Mouse (Mus musculus): ENCODE data around the gene Hes6. TPM values are rescaled to one million over a fixed set of nuclear protein-coding genes. Genes with fewer than 3 reads are reported as not detected.

The Hes6 gene
- polyA plus RNA-seq, 2 experiments: 82.8 to 91.0 TPM

DNA sequence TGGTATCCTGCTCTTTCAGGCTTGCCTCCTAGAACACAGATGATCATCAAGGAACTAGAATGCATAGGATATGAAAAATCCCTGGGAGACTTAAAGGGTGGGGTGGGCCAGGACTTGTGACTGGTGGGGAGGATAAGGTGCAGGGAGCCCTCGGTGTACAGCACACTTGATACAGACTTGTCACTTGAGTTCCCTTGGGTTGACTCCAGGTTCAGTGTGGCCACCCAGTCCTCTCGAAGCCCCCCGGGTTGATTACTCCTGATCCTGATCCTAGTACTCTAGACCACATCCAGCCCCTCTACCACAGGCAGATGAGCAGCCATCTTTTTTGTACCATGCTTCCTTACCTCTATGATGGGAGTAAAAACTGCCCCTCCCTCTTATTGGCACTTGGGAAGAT lies 41.1 kb upstream of the Hes6 start:
- no peak for DNase-seq (ENCODE audit: low spot score)
- H3K36me3 ChIP-seq (ENCODE audit: control insufficient read depth, insufficient read depth, low read length): no peaks in the 10 kb centered on the region
- no peak for TF ChIP-seq POLR2A (IDR thresholded peaks at IDR 0.05; ENCODE audit: borderline replicate concordance, extremely low read depth, insufficient read depth, insufficient read length)
- H3K9me3 ChIP-seq (ENCODE audit: control insufficient read depth, low read length): no peaks in the 10 kb centered on the region
- no peak overlapping the region for H3K9ac ChIP-seq (ENCODE audit: low read depth, low read length, severe bottlenecking)
- no peak for ATAC-seq (ENCODE audit: low FRiP score, low read depth)
- no peak overlapping the region for H3K27ac ChIP-seq (replicated peaks; ENCODE audit: low read depth, low read length)
- WGBS: 91% methylated on average over 3 of the region's 3 CpGs
- H3K4me3 ChIP-seq (replicated peaks; ENCODE audit: low read length): no peak overlapping the region
- no peak overlapping the region for H3K4me2 ChIP-seq (replicated peaks; ENCODE audit: low read depth, low read length, severe bottlenecking)
- peaks cover 32% of the 10 kb centered on the region for H3K4me1 ChIP-seq (ENCODE audit: control insufficient read depth, insufficient read depth, low read length)
- H3K27me3 ChIP-seq (ENCODE audit: control insufficient read depth, insufficient read depth, low read length): no peaks in the 10 kb centered on the region

DNA sequence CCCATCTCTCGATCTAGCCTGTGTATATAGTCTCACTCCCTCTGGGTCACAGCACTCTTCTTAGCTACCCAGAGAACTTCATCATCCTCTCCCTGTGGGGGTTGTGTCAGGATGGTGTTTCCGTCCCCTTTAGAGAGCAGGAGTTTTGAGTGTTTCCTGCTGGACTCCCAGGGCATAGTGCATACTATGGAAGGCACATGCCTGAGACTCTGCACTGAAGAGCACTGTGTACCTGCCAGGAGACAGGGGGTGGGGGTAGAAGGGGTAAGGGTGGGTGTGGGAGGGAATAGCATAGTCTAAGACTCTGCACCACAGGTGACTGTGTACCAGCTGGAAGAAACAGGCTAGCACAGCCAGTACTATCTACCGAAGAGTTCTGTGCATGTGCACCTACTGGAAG lies 40.5 kb upstream of the Hes6 start:
- no peak overlapping the region for H3K9ac ChIP-seq (ENCODE audit: low read depth, low read length, severe bottlenecking)
- no peak overlapping the region for H3K4me3 ChIP-seq (replicated peaks; ENCODE audit: low read length)
- H3K36me3 ChIP-seq (ENCODE audit: control insufficient read depth, insufficient read depth, low read length): no peaks in the 10 kb centered on the region
- WGBS: 86% methylated on average over 3 of the region's 3 CpGs
- H3K27me3 ChIP-seq (ENCODE audit: control insufficient read depth, insufficient read depth, low read length): no peaks in the 10 kb centered on the region
- H3K4me2 ChIP-seq (replicated peaks; ENCODE audit: low read depth, low read length, severe bottlenecking): no peak overlapping the region
- no peak overlapping the region for H3K27ac ChIP-seq (replicated peaks; ENCODE audit: low read depth, low read length)
- no peaks in the 10 kb centered on the region for H3K9me3 ChIP-seq (ENCODE audit: control insufficient read depth, low read length)
- no peak for DNase-seq (ENCODE audit: low spot score)
- no peak for TF ChIP-seq POLR2A (IDR thresholded peaks at IDR 0.05; ENCODE audit: borderline replicate concordance, extremely low read depth, insufficient read depth, insufficient read length)
- ATAC-seq (ENCODE audit: low FRiP score, low read depth): no peak
- H3K4me1 ChIP-seq (ENCODE audit: control insufficient read depth, insufficient read depth, low read length): peaks cover 29% of the 10 kb centered on the region

GRCm38 (mm10) chr1:91453932-91454331 lies 40.1 kb upstream of the Hes6 start:
- DNase-seq (ENCODE audit: low spot score) (no peak), ATAC-seq (ENCODE audit: low FRiP score, low read depth) (no peak)
- peaks cover 29% of the 10 kb centered on the region for H3K4me1 ChIP-seq (ENCODE audit: control insufficient read depth, insufficient read depth, low read length)
- no peaks in the 10 kb centered on the region for H3K9me3 ChIP-seq (ENCODE audit: control insufficient read depth, low read length)
- H3K27me3 ChIP-seq (ENCODE audit: control insufficient read depth, insufficient read depth, low read length): no peaks in the 10 kb centered on the region
- no peak overlapping the region for H3K4me3 ChIP-seq (replicated peaks; ENCODE audit: low read length)
- H3K4me2 ChIP-seq (replicated peaks; ENCODE audit: low read depth, low read length, severe bottlenecking): no peak overlapping the region
- no peak for TF ChIP-seq POLR2A (IDR thresholded peaks at IDR 0.05; ENCODE audit: borderline replicate concordance, extremely low read depth, insufficient read depth, insufficient read length)
- no peak overlapping the region for H3K27ac ChIP-seq (replicated peaks; ENCODE audit: low read depth, low read length)
- no peak overlapping the region for H3K9ac ChIP-seq (ENCODE audit: low read depth, low read length, severe bottlenecking)
- WGBS: 83% methylated on average over 9 of the region's 9 CpGs
- H3K36me3 ChIP-seq (ENCODE audit: control insufficient read depth, insufficient read depth, low read length): no peaks in the 10 kb centered on the region

- no peaks in the 10 kb centered on the region for H3K27me3 ChIP-seq (ENCODE audit: control insufficient read depth, insufficient read depth, low read length)
- H3K27ac ChIP-seq (replicated peaks; ENCODE audit: low read depth, low read length): no peak overlapping the region
- ATAC-seq (ENCODE audit: low FRiP score, low read depth) (no peak), DNase-seq (ENCODE audit: low spot score) (no peak)
- H3K9ac ChIP-seq (ENCODE audit: low read depth, low read length, severe bottlenecking): no peak overlapping the region
- H3K36me3 ChIP-seq (ENCODE audit: control insufficient read depth, insufficient read depth, low read length): peaks cover 15% of the 10 kb centered on the region
- H3K4me3 ChIP-seq (replicated peaks; ENCODE audit: low read length): no peak overlapping the region
- TF ChIP-seq POLR2A (IDR thresholded peaks at IDR 0.05; ENCODE audit: borderline replicate concordance, extremely low read depth, insufficient read depth, insufficient read length): no peak
- peaks cover 6% of the 10 kb centered on the region; the same call in 1 of the 2 replicates for H3K9me3 ChIP-seq (ENCODE audit: control insufficient read depth, low read length)
- no peak overlapping the region for H3K4me2 ChIP-seq (replicated peaks; ENCODE audit: low read depth, low read length, severe bottlenecking)
- 49% methylated on average over 5 of the region's 5 CpGs for WGBS
- peaks cover 13% of the 10 kb centered on the region for H3K4me1 ChIP-seq (ENCODE audit: control insufficient read depth, insufficient read depth, low read length)
Measured at GRCm38 (mm10) chr1:91451547-91452084, 37.8 kb upstream of the Hes6 start.

DNA sequence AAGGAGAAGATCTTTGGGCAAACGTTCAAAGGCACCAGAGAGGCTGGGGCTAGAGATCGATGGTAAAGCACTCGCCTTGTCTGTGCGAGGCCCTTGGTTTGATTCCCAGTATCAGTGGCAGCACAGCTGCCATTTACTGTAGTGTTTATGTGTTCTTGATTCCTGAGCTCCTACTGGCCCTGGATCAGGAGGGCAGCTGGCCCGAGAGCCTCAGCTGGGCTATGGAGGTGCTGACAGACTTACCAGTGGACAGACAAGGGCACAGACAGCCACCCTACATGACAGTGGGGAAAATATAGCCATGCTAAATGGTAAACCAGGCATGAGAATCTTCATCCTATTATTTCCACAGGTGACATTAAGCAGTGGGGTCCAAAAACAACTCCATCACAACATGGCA lies 37.0 kb upstream of the Hes6 start:
- H3K36me3 ChIP-seq (ENCODE audit: control insufficient read depth, insufficient read depth, low read length): peaks cover 15% of the 10 kb centered on the region
- no peak for TF ChIP-seq POLR2A (IDR thresholded peaks at IDR 0.05; ENCODE audit: borderline replicate concordance, extremely low read depth, insufficient read depth, insufficient read length)
- H3K9me3 ChIP-seq (ENCODE audit: control insufficient read depth, low read length): peaks cover 6% of the 10 kb centered on the region; the same call in 1 of the 2 replicates
- no peak overlapping the region for H3K4me3 ChIP-seq (replicated peaks; ENCODE audit: low read length)
- no peak overlapping the region for H3K4me2 ChIP-seq (replicated peaks; ENCODE audit: low read depth, low read length, severe bottlenecking)
- H3K27ac ChIP-seq (replicated peaks; ENCODE audit: low read depth, low read length): no peak overlapping the region
- peaks cover 6% of the 10 kb centered on the region for H3K4me1 ChIP-seq (ENCODE audit: control insufficient read depth, insufficient read depth, low read length)
- ATAC-seq (ENCODE audit: low FRiP score, low read depth): no peak
- no peak for DNase-seq (ENCODE audit: low spot score)
- no peak overlapping the region for H3K9ac ChIP-seq (ENCODE audit: low read depth, low read length, severe bottlenecking)
- H3K27me3 ChIP-seq (ENCODE audit: control insufficient read depth, insufficient read depth, low read length): no peaks in the 10 kb centered on the region
- WGBS: 82% methylated on average over 5 of the region's 5 CpGs

GRCm38 (mm10) chr1:91448688-91449087 lies 34.9 kb upstream of the Hes6 start:
- ATAC-seq (ENCODE audit: low FRiP score, low read depth) (no peak), DNase-seq (ENCODE audit: low spot score) (no peak)
- peaks cover 15% of the 10 kb centered on the region for H3K36me3 ChIP-seq (ENCODE audit: control insufficient read depth, insufficient read depth, low read length)
- TF ChIP-seq POLR2A (IDR thresholded peaks at IDR 0.05; ENCODE audit: borderline replicate concordance, extremely low read depth, insufficient read depth, insufficient read length): no peak
- H3K27me3 ChIP-seq (ENCODE audit: control insufficient read depth, insufficient read depth, low read length): no peaks in the 10 kb centered on the region
- no peak overlapping the region for H3K9ac ChIP-seq (ENCODE audit: low read depth, low read length, severe bottlenecking)
- H3K4me2 ChIP-seq (replicated peaks; ENCODE audit: low read depth, low read length, severe bottlenecking): no peak overlapping the region
- H3K27ac ChIP-seq (replicated peaks; ENCODE audit: low read depth, low read length): no peak overlapping the region
- H3K4me3 ChIP-seq (replicated peaks; ENCODE audit: low read length): no peak overlapping the region
- WGBS: 90% methylated on average over 10 of the region's 10 CpGs
- H3K9me3 ChIP-seq (ENCODE audit: control insufficient read depth, low read length): peaks cover 6% of the 10 kb centered on the region; the same call in 1 of the 2 replicates
- no peaks in the 10 kb centered on the region for H3K4me1 ChIP-seq (ENCODE audit: control insufficient read depth, insufficient read depth, low read length)

Measured in limb, embryonic 14.5 days (tissue).